Mouse (Mus musculus) liver, embryonic 16.5 days (tissue): Measurements from ENCODE around the gene Rarb. TPM values are rescaled to one million over a fixed set of nuclear protein-coding genes. Genes with fewer than 3 reads are reported as not detected.

ENCODE experiments used
- ATAC-seq: fragments of 200-750 bp; cut with Nextera tagmentation; 2 replicates; pipeline ENCODE4 v1.8.0; 2017; ENCODE audit warnings: low read depth, mild to moderate bottlenecking, moderate number of reproducible peaks, moderate library complexity
- H3K27ac ChIP-seq: fragments of 300-500 bp; sonication (generic); 2 replicates; pipeline ENCODE4 v1.5.1; 2014; ENCODE audit warnings: mild to moderate bottlenecking, low read length
- H3K27me3 ChIP-seq: fragments of 300-500 bp; sonication (generic); 2 replicates; pipeline ENCODE4 v1.6.1; 2014; ENCODE audit warnings: low read depth, low read length, mixed read lengths; ENCODE audit not compliant: control insufficient read depth, insufficient read depth
- H3K36me3 ChIP-seq: fragments of 300-500 bp; sonication (generic); 2 replicates; pipeline ENCODE4 v1.6.1; 2014; ENCODE audit warnings: mild to moderate bottlenecking; ENCODE audit not compliant: control insufficient read depth, insufficient read depth
- H3K4me1 ChIP-seq: fragments of 300-500 bp; sonication (generic); 2 replicates; pipeline ENCODE4 v1.6.1; 2014; ENCODE audit warnings: low read depth, low read length, mixed read lengths; ENCODE audit not compliant: control insufficient read depth
- H3K4me2 ChIP-seq: fragments of 300-500 bp; sonication (generic); 2 replicates; pipeline ENCODE4 v1.6.1; 2014; ENCODE audit warnings: low read depth, low read length, mixed read lengths
- H3K4me3 ChIP-seq: fragments of 300-500 bp; sonication (generic); 2 replicates; pipeline ENCODE4 v1.5.1; 2014; ENCODE audit warnings: low read depth, mild to moderate bottlenecking, low read length
- H3K9ac ChIP-seq: fragments of 300-500 bp; sonication (generic); 2 replicates; pipeline ENCODE4 v1.6.1; 2014; ENCODE audit warnings: low read depth, low read length
- H3K9me3 ChIP-seq: fragments of 300-500 bp; sonication (generic); replicated peaks from 2 replicates; pipeline ENCODE4 v1.6.1; 2016; ENCODE audit warnings: low read length; ENCODE audit not compliant: control insufficient read depth
- WGBS: fragments of 180-500 bp; shearing (Covaris S2); extraction: QIAGEN DNeasy Blood & Tissue Kit; methylation state at CpG from one replicate; pipeline ENCODE4 v1.1.7; 2014; ENCODE audit not compliant: insufficient replicate concordance; 5-methylcytosine and 5-hydroxymethylcytosine counted together
- polyA plus RNA-seq: library from polyadenylated mRNA; unstranded; fragments of >200 nt; fragmentation: Nextera tagmentation; extraction: Ambion mirVana; gene quantifications from 2 replicates; pipeline ENCODE4 v1.2.1, GENCODE M21; 2015

The Rarb gene
- polyA plus RNA-seq, 1 experiment from 2014 or later, result 1.3 TPM

DNA sequence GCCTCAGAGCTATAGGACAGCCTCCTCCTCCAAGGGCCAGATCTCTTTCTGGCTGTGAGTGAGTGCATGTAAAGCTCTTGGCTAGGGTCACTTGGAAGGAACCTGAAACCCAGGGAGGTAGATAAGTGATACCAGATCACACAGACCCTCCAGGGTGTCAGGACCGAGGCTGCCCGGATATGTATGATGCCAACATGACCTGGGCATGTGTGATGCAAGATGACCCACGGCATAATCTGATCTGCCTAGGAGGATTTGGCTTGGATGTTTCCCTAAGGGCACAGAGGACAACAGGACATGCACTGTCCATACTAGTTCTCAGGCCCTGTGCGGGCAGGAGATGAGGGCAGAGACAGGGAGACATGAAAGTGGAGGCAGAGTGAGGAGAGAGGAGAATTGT, 374.1 kb downstream of the Rarb start:
- peaks cover 12% of the 10 kb centered on the region for H3K4me1 ChIP-seq
- ATAC-seq, result no peak
- no peak overlapping the region for H3K9ac ChIP-seq
- no peak overlapping the region for H3K4me3 ChIP-seq
- no peak overlapping the region for H3K4me2 ChIP-seq
- no peaks in the 10 kb centered on the region for H3K36me3 ChIP-seq
- no peaks in the 10 kb centered on the region for H3K27me3 ChIP-seq
- no peak overlapping the region for H3K27ac ChIP-seq
- H3K9me3 ChIP-seq, result no peaks in the 10 kb centered on the region
- 58% methylated on average over 4 of the region's 4 CpGs for WGBS

DNA sequence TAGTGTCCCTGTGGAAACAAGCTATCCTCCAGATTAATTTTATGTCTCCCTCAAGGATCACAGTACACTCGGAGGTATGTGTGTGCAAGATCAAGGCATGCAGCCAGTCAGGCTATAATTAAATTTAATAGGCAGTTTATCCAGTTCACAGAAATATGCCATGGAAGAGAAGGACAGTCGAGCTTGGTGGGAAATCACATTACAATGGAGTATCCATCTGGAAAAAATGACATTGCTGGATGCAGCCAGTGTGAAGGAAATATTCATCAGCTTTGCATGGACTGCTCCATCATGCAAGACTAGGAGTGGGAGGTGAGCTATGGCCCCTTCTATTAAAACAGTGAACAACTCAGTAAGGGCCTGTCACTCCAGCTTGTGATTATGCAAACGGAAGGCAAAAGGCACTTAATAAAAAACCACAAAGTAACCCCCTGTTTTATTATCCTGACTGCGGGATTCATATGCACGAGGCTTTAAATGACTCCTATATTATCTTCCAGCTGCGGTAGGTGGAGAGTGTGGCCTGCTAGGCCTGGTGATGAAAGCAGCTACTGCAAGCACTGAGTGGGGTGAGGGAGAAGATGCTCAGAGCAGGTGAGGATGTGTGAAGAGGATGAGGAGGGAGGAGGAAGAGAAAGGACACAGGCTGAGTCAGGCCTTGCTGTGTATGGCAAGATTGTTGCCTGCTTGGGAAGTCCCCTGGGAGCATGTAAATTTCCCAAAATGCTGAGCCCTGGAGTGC, 379.4 kb downstream of the Rarb start:
- WGBS, result 65% methylated on average over 6 of the region's 6 CpGs
- H3K27me3 ChIP-seq, result no peaks in the 10 kb centered on the region
- no peak overlapping the region for H3K27ac ChIP-seq
- ATAC-seq, result no peak
- no peak overlapping the region for H3K9ac ChIP-seq
- no peak overlapping the region for H3K4me3 ChIP-seq
- H3K4me2 ChIP-seq, result no peak overlapping the region
- no peaks in the 10 kb centered on the region for H3K9me3 ChIP-seq
- H3K4me1 ChIP-seq, result no peaks in the 10 kb centered on the region
- H3K36me3 ChIP-seq, result no peaks in the 10 kb centered on the region; the same call in 1 of the 2 replicates

DNA sequence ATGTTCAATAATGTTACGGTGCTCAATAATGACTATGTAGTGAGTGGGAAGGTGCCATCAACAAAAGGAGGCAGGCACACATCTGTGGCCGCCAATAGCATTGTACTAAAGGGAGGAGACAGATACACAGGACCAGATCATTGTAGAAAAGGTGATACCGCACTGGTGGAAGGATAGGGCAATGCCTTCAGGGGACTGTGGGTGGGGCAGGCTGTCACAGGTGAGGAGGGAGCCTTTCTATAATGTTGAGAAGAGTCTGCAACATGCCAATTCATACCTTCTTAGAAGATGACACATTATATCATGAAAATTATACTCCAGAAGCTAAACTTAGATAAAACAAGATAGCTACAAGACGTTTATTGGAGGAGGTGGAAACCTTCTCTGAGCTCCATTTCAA, 381.6 kb downstream of the Rarb start:
- no peak overlapping the region for H3K4me2 ChIP-seq
- H3K9ac ChIP-seq, result no peak overlapping the region
- no peak for ATAC-seq
- no peak overlapping the region for H3K27ac ChIP-seq
- no peaks in the 10 kb centered on the region for H3K27me3 ChIP-seq
- H3K4me1 ChIP-seq, result no peaks in the 10 kb centered on the region
- no peak overlapping the region for H3K4me3 ChIP-seq
- no peaks in the 10 kb centered on the region; the same call in 1 of the 2 replicates for H3K36me3 ChIP-seq
- H3K9me3 ChIP-seq, result no peaks in the 10 kb centered on the region
- 72% methylated on average over 4 of the region's 4 CpGs for WGBS

DNA sequence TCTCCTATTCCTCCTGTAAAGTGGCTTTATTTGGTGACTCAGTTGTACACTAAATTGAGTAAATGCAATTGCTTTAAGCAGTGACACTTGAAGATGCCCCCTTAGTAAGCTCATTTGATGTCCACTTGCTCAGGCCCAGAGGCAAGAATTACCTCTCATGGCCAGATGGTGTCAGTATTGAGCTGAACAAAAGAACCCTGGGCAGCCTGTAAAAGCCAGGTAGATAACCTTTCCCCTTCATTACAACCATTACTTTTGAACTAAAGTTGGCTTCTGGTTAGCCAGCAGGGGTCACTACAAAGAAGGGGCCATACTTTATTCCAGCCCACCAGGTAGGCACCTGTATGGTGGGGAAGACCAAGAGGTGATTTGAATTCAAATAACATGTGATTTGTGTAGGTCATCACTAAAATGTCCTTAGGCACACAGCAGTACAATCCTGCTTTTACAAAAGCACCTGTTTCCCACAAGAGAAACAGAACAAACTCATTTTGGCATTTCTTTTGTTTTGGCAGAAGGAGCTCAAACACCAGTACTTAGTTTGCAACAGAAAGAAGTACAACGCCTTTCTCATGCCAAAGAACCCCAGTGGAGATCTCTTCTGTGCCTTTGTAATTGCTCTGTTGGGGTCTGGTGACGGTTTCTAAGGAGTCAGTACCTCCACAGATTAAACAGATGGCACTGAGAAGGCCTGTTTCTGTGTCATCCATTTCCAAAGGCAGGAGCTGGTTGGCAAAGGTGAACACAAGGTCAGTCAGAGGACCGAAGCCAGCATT, 384.4 kb downstream of the Rarb start:
- 76% methylated on average over 3 of the region's 3 CpGs for WGBS
- no peak overlapping the region for H3K9ac ChIP-seq
- ATAC-seq, result no peak
- H3K36me3 ChIP-seq, result peaks cover 10% of the 10 kb centered on the region
- H3K27me3 ChIP-seq, result no peaks in the 10 kb centered on the region
- no peaks in the 10 kb centered on the region for H3K4me1 ChIP-seq
- H3K9me3 ChIP-seq, result no peaks in the 10 kb centered on the region
- H3K4me2 ChIP-seq, result no peak overlapping the region
- no peak overlapping the region for H3K4me3 ChIP-seq
- no peak overlapping the region for H3K27ac ChIP-seq

DNA sequence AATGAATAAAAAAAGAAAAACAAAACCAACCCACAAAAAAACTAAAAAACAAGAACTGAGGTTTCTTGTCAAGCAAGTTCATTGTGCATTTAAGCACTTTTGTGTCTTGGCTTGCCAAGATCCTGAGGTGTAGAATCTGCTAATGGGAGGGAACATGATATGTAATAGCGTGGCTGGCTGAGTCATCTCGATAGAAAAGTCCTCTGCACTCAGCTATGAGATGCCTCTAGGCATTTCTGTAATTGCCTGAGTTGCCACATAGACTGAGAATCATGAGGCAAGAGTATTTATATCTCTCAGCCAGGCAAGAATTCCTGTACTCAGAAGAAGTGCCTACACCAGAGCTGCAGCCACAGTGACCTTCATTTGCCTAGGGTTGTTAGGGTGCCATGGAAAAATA, 385.8 kb downstream of the Rarb start:
- Histone ChIP-seq H3K9ac (no peak overlapping the region), H3K4me3 (no peak overlapping the region), H3K36me3 (peaks cover 13% of the 10 kb centered on the region), H3K9me3 (no peaks in the 10 kb centered on the region), H3K27me3 (no peaks in the 10 kb centered on the region), H3K4me1 (no peaks in the 10 kb centered on the region), H3K4me2 (no peak overlapping the region), H3K27ac (no peak overlapping the region)
- ATAC-seq, result no peak
- WGBS, result 77% methylated on average over 2 of the region's 2 CpGs

DNA sequence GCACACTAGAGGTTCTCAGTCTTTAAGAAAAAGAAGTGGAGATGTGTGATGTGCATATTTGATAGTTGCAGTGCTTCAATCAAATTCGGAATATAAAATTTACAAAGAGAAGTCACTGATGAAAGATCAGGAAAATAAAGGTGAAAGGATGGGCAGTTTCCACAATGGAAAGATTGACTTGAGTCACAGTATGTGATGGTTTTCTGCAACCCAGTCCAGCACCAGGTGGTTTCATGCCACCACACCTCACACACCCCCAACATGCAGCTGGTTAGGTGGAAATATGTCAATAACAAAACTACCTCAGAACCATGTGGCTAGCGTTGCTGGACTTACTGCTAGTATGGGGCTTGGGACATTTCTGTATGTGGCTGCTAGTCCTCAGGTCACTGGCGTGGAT, 386.4 kb downstream of the Rarb start:
- 76% methylated on average over 3 of the region's 3 CpGs for WGBS
- Histone ChIP-seq H3K9ac (no peak overlapping the region), H3K4me1 (no peaks in the 10 kb centered on the region), H3K4me3 (no peak overlapping the region), H3K4me2 (no peak overlapping the region), H3K27ac (no peak overlapping the region), H3K27me3 (no peaks in the 10 kb centered on the region), H3K36me3 (peaks cover 14% of the 10 kb centered on the region), H3K9me3 (no peaks in the 10 kb centered on the region)
- ATAC-seq, result no peak

DNA sequence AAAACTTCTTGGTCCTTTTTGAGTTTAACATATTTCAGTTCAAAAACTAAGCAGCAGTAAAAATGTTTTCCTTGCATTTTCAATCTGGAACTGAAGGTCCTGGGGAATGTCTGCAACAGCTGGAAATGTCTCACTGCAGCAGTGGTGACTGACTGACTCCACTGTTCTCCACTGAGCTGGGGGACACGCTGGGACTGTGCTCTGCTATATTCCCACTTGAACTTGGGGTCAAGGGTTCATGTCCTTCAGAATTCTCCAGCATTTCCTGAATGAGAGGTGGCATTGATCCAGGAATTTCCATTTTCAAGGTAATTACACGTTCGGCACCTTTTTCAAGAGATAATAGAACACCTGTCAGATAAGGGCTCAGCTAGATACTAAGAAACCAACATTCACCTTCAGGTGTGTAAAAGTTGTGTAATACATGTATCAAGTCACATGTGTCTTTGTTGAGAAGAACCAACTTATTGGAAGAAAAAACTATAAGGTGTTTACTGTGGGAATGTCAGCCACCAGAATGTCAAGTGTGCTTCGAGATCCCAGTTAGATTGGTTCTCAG, 386.9 kb downstream of the Rarb start:
- Histone ChIP-seq H3K4me2 (no peak overlapping the region), H3K36me3 (peaks cover 16% of the 10 kb centered on the region), H3K9me3 (no peaks in the 10 kb centered on the region), H3K27ac (no peak overlapping the region), H3K27me3 (no peaks in the 10 kb centered on the region), H3K4me3 (no peak overlapping the region), H3K4me1 (no peaks in the 10 kb centered on the region), H3K9ac (no peak overlapping the region)
- ATAC-seq, result no peak
- 75% methylated on average over 4 of the region's 4 CpGs for WGBS

DNA sequence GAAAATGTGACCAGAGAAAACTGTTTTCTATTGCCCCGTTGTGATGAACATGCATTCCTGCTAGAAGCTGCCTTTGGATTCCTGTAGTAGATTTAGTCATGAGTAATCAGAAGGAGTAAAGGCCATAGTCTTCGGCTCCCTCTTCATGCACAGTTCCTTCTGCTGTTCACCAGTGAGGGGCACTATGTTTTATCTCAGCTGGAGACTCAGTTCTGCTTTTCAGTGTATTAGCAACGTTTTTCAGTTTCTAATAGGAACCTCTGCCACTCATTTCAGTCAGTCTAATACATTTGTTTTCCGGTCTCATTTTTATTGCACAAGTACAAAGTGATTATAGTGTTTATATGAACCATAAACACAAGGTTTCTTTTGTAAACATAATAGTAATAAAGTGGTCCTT, 391.4 kb downstream of the Rarb start:
- no peak overlapping the region for H3K4me2 ChIP-seq
- no peak for ATAC-seq
- no peak overlapping the region for H3K9ac ChIP-seq
- H3K4me3 ChIP-seq, result no peak overlapping the region
- peaks cover 18% of the 10 kb centered on the region for H3K36me3 ChIP-seq
- H3K27ac ChIP-seq, result no peak overlapping the region
- no peaks in the 10 kb centered on the region for H3K27me3 ChIP-seq
- WGBS, result 65% methylated on average over 4 of the region's 4 CpGs
- H3K4me1 ChIP-seq, result no peaks in the 10 kb centered on the region
- no peaks in the 10 kb centered on the region for H3K9me3 ChIP-seq

DNA sequence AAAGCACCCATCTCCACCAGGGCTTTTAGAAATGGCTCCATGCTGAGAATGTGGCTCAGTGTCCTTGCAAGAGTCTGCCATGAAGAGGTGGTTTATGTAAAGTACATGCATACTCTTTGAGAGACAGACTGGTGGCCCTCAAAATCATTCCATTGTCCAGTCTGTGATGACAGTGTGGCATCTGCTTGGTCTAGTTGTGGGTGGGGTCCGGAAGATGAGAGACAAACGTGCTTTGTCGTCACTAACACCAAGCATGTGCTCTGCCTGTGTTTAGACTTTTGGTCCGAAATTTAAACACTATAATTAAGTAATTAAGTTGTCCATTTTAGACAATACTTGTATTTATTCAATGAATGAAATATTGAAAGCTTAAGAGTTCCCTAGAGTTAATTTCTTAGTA, 404.8 kb downstream of the Rarb start:
- Histone ChIP-seq H3K27me3 (no peaks in the 10 kb centered on the region), H3K4me1 (no peaks in the 10 kb centered on the region), H3K9me3 (no peaks in the 10 kb centered on the region), H3K27ac (no peak overlapping the region), H3K4me2 (no peak overlapping the region), H3K36me3 (peaks cover 19% of the 10 kb centered on the region), H3K4me3 (no peak overlapping the region), H3K9ac (no peak overlapping the region)
- no peak for ATAC-seq
- WGBS, result 84% methylated on average over 4 of the region's 4 CpGs
